Mouse (Mus musculus) gastrocnemius, postnatal 14 days (tissue): ENCODE measurements around the gene Ush1g. TPM values are rescaled to one million over a fixed set of nuclear protein-coding genes. Genes with fewer than 3 reads are reported as not detected.

Experiments
- DNase-seq: peaks from one replicate; pipeline ENCODE4 v3.0.0; 2021; ENCODE audit warnings: mixed read lengths
- intact Hi-C: fragments of 180-260 bp; cut with DNase I; formaldehyde crosslinking; loops from one replicate; pipeline ENCODE4 v1.15.1; 2025; ENCODE audit warnings: low total_unique reads
- long read RNA-seq, 2 experiments: library from polyadenylated mRNA; stranded (forward); transcript quantifications; one replicate each; pipeline ENCODE4 v2.0.0; 2021
- total RNA-seq, 2 experiments: library from RNA; stranded (reverse); gene quantifications; 2 replicates each; pipeline ENCODE4 v1.2.3; 2021

The Ush1g gene
- total RNA-seq, result under 1 TPM; 0.25 to 0.73 TPM
- long read RNA-seq, experiment 1, partial matches to known transcripts, result 0 of 1 reads
- long read RNA-seq, experiment 1, other reads (novel, unspliced or antisense), result 0 of 1 reads
- long read RNA-seq, experiment 2, partial matches to known transcripts, result 1 of 2 reads
- long read RNA-seq, experiment 2, other reads (novel, unspliced or antisense), result 0 of 2 reads

- intact Hi-C loops, result loop anchor here (2.0 kb wide), 1 partner anchor 33 kb away; no protein-coding TSS in a partner anchor
Measured at GRCm38 (mm10) chr11:115321906-115322693, at the start of gene Ush1g. TSS of gene Ush1g (minus strand) at chr11:115322041.

GRCm38 (mm10) chr11:115371354-115371753 is 49.5 kb upstream of the Ush1g start:
- intact Hi-C loops, result no loop called here
- no peak for DNase-seq

More at GRCm38 (mm10) chr11:115321906-115322693, at the start of gene Ush1g:
- peak; percentile 67 for DNase-seq

- intact Hi-C loops, result no loop called here
- no peak for DNase-seq
Measured at GRCm38 (mm10) chr11:115370368-115370767, 48.5 kb upstream of the Ush1g start.

GRCm38 (mm10) chr11:115367395-115367944 is 45.6 kb upstream of the Ush1g start, which contains the start of gene Hid1:
TSS of gene Hid1 (minus strand) at chr11:115367756.
- intact Hi-C loops, result no loop called here

GRCm38 (mm10) chr11:115366706-115367394 is 45.0 kb upstream of the Ush1g start:
- intact Hi-C loops, result no loop called here
- no peak for DNase-seq

More at GRCm38 (mm10) chr11:115367395-115367944, 45.6 kb upstream of the Ush1g start, which contains the start of gene Hid1:
- DNase-seq, result peak; percentile 77

- DNase-seq, result no peak
- intact Hi-C loops, result no loop called here
Measured at GRCm38 (mm10) chr11:115366039-115366705, 44.3 kb upstream of the Ush1g start.

GRCm38 (mm10) chr11:115364136-115364535 is 42.3 kb upstream of the Ush1g start:
- intact Hi-C loops, result no loop called here
- DNase-seq, result no peak

- no peak for DNase-seq
- intact Hi-C loops, result loop anchor here (2.0 to 5.0 kb wide), 2 partner anchors 68 to 113 kb away; no protein-coding TSS in a partner anchor
Measured at GRCm38 (mm10) chr11:115359726-115360125, 37.9 kb upstream of the Ush1g start.

GRCm38 (mm10) chr11:115359293-115359692 is 37.5 kb upstream of the Ush1g start:
- DNase-seq, result no peak
- intact Hi-C loops, result loop anchor here (2.0 to 5.0 kb wide), 2 partner anchors 68 to 114 kb away; no protein-coding TSS in a partner anchor

GRCm38 (mm10) chr11:115358468-115358867 is 36.6 kb upstream of the Ush1g start:
- DNase-seq, result peak; percentile 66
- intact Hi-C loops, result loop anchor here (2.0 to 5.0 kb wide), 2 partner anchors 69 to 114 kb away; no protein-coding TSS in a partner anchor

GRCm38 (mm10) chr11:115354183-115354582 is 32.3 kb upstream of the Ush1g start:
- peak; percentile 71 for DNase-seq
- intact Hi-C loops, result loop anchor here (2.0 kb wide), 1 partner anchor 31 kb away; the partner anchor contains the start of gene Ush1g

- intact Hi-C loops, result no loop called here
- no peak for DNase-seq
Measured at GRCm38 (mm10) chr11:115353375-115353774, 31.5 kb upstream of the Ush1g start.

GRCm38 (mm10) chr11:115349976-115350375 is 28.1 kb upstream of the Ush1g start:
- intact Hi-C loops, result no loop called here
- DNase-seq, result no peak

- no peak for DNase-seq
- intact Hi-C loops, result no loop called here
Measured at GRCm38 (mm10) chr11:115348681-115349248, 26.9 kb upstream of the Ush1g start.

- no peak for DNase-seq
- intact Hi-C loops, result no loop called here
Measured at GRCm38 (mm10) chr11:115345515-115345914, 23.7 kb upstream of the Ush1g start.

GRCm38 (mm10) chr11:115344967-115345366 is 23.1 kb upstream of the Ush1g start:
- intact Hi-C loops, result no loop called here
- no peak for DNase-seq

- no peak for DNase-seq
- intact Hi-C loops, result no loop called here
Measured at GRCm38 (mm10) chr11:115341866-115342265, 20.0 kb upstream of the Ush1g start.

- no peak for DNase-seq
- intact Hi-C loops, result no loop called here
Measured at GRCm38 (mm10) chr11:115341246-115341645, 19.4 kb upstream of the Ush1g start.

- intact Hi-C loops, result no loop called here
- no peak for DNase-seq
Measured at GRCm38 (mm10) chr11:115337826-115338225, 16.0 kb upstream of the Ush1g start.
